Mouse (Mus musculus) testis, postnatal 14 days (tissue): ENCODE measurements around the gene Nit2.
"Not testable (repeated sequence)": the region's sequence is repeated elsewhere in the genome, so short reads cannot be mapped to it uniquely, and the experiment has no call there.

Experiments used
- DNase-seq: peaks from one replicate; pipeline ENCODE4 v3.0.0; 2021; ENCODE audit warnings: low spot score

Gene Nit2

DNA sequence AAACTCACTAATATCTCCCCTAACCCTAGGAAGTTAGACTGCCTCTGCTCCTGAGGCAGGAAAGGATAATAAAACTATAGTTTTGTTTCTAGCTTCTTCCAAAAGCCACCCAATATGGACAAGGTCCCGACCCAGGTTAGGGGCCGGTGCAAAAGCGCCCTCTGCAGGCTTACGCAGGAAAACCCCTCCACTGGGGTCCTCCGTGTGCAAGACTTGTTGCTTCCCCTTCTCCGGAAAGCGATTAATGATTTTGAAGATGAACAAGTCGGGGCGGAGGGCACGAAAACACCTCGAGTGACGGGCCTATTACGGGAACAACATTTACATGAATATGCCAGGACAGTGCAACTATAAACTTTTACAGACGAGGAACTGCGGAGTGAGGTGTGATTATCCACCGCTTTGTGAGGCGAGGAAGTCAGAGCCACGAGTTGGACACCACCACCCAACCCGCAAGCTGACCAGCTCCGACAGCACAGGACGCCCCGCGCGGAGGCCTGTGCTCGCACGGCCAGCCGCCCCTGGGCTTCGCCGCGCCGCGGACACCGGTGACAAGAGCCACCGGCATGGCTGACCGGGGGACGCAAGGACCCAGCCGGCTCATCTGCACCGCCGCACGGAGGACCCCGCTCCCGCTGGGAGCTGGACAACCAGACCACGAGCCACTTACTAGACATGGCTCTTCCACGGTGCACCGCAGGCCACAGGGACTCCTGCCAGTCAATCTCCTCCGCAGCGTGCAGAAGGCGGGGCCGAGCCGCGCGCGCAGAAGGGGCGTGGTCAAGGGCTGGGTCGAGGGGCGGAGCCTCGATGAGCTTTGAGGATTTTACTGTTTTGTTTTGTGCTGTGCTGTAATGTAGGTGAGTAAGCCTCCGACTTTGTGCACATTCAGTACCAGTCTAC lies at the start of gene Nit2:
Gene Nit2, minus strand, starts transcription at position 731 of the 903 bp plus-strand sequence.
- DNase-seq: peak; percentile 92

DNA sequence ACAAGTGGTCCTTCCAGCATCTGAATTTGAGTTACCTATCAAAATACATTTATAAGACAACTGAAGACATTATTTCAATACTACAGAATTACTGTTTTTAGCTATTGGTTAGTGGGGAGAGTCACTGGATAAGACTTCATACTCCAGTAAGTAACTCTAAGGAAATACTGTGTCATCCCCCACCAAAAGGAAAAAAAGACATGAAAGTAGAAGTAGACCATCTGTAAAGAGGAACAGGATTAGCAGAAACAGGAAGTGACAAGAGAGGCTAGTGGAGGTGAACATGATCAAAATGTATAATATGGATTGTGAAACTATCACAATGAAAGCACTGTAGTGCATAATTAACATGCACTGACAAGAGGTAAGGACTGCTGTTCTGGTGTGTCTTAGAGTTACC lies 48.8 kb upstream of the Nit2 start:
- no peak for DNase-seq

DNA sequence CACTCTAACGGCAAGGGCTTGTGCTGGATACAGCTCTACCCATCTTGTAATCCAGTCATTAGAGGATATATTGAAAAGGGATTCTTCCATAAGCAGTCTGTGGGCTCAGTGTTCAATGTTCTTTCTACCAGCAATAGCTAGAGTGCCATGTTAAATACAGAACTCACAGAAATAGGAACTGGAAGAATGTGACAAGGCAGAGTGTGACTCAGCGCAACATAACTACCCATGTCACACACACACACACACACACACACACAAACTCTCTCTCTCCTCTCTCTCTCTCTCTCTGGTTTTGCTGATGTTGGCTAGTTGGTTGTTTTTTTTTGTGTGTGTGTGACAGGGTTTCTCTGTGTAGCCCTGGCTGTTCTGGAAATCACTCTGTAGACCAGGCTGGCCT lies 43.9 kb upstream of the Nit2 start:
- DNase-seq: no peak

DNA sequence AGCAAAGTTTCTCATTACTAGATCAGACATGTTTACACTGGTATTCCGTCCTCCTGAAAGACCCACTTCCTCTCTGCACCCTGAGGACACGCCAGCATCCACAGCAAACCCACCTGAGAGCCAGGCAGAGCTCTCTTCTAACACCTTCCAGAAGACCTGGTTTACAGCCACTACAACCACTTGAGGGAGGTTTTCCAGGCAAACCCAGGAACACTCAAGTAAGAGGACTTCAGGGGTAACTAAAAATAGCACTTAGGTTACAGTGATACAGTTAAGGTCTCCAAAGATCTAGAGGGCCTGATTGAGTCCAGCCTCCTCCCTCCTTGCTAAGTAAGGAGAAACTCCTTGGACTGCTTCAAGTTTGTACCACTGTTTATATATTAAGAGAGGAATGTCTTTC lies 41.2 kb upstream of the Nit2 start:
- no peak for DNase-seq

DNA sequence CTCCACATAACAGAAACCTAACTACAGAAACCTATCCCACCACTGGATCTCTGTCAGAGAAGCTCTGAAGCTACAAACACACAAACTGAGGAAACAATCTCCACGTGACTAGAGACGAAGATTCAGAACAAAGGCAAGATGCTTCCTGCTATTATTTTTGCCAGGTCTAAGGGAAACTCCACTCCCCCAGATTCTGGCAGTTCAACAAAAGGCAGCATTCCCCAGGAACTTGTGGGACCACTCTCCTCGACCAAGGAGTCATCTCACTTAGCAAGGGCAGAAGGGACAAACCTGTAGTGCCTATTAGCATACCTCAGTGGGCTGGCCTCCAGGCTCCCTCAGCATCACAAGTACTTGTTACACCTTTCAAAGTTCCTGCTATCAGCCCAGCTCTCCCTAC lies 30.1 kb upstream of the Nit2 start:
- DNase-seq: no peak

DNA sequence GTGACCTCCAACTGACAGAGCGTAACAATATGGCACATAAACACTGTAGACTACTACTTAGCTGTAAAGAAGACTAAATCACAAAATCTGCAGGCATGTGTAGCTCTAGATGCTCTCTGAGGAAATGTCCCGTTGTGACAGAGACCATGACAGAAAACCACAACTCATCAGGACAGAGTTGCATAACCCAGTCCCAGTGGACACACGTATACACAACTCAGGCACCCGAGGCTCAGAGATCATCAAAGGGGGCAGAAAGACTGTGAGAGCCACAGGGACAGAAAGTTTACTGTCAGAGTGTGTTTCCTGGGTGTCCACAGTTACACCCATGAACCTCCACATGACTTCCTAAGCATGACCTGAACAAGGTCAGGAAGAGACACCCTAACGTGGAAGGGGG lies 29.4 kb upstream of the Nit2 start:
- DNase-seq: no peak

DNA sequence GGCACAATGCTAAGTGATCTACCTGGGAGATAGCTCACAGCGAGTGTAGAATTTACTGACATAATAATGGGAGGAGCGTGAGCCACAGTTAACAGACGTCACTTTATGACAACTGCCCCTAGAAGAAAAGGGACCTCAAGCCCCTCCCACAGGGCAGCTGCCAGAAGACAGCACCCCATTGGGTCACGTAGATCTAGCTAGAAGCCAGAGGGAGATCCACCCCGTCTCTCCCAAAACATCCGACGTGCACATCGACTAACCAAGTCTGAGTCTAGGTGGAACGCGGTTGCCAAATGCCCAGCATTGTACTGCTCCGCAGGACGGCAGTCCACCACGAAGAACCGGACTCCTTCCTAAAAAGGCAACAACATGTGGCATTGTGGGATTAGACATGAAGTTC lies 24.1 kb upstream of the Nit2 start:
- no peak for DNase-seq

DNA sequence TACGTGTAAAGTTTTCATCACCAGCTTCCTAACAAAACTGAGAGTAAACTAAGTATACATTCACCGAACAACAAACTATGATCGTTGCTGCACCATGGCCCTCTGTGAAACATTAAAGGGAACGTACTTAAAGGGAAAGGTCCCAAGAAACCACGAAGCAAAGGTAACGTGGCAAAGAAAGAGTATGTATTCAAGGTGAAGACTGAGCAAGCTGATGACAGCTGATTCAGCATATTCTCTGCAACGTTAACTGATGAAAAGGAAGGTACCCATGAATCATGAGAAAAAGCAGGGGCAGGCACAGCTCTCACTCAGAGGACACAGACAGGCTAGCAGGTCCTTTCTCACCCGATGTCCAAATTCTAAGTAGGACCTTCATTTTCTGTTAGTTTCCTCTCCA lies 23.2 kb upstream of the Nit2 start:
- no peak for DNase-seq

DNA sequence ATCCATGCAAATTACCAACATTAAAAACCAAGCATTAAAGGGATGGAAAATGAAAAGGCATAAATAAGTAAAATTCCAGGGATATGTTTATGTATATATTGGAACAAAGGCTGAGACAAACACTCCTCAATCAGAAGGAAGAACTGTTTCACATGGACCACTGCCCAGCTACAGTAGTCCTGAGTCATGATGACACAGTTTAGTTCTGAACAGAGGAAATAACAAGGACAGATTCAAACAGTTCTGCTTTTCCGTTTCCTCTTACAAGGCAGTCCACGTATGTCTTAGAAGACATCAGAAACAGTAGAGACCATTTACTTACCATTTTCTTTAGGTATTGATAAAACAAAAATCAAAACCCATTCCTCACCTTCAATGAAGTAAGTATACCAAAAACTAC lies 22.4 kb upstream of the Nit2 start:
- DNase-seq: no peak

DNA sequence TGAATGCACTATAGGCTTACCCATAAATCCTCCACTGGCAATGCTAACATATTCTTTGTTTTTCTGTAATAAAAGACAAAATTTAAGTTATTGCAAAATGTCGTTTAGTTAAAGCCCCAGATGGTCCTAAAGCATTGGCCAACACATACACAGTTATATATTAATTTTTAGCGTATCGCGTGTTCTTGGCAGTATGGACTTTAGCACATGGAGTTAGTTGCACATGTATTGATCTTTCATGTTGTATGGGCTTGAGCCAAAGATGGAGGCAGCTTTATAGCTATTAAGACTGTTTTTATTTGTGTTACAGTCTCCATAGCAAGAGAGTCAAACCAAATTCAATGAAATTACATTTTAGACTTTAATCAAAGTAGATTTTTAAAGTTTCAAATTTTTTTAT lies 19.5 kb upstream of the Nit2 start:
- no peak for DNase-seq

DNA sequence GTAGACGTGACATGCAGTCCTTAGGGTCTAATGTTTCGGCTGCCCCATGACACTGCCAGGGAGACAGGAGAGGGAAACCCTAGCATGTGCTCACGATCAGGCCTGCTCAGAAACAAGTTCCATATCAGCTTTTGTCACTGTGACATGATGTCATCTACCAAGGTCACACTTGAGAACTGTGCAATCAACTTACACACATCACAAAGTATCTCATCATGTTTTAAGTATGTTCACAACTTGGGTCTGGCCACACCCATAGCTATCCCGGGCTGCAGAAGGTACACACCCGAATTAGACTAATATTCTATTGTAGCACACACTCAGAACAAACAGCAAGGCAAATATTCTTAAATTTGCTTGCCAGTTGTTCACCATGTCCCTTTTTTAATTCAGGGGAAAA lies 14.9 kb upstream of the Nit2 start:
- no peak for DNase-seq

DNA sequence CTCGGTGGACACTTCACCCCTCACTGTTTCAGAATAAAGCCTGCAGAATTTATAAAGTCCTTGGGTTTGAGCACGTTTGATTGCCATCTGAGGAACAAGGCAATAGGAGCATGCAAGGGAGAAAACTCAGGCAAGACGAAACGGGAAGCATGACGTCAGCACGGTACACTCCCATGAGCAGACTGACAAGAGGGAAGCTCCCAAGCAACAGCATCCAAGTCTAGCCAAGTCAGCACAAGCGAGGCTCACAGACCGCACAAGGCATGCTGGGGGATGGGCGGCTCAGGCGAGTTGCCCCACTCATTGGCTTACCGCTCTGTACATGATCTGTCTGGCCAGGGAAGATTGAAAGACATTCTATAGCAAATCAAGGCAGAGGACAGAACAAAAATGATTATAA lies 14.0 kb upstream of the Nit2 start:
- DNase-seq: no peak

DNA sequence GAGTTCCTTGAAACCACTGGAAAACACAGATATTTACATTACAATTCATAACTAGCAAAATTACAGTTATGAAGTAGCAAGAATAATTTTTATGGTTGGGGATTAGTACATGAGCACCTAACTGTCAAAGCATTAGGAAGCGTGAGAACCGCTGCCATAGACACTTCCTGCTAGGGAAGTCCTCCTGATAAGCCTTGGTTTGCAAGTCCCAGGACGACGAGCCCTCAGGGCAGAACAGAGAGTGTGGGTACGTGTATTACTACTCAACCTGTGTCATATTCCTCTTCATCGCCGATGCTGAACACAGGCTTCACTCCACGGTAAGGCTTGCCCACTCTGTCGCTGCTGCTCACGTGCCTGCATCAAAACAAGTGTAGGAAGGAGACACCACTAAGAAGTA lies 10.5 kb upstream of the Nit2 start:
- no peak for DNase-seq

DNA sequence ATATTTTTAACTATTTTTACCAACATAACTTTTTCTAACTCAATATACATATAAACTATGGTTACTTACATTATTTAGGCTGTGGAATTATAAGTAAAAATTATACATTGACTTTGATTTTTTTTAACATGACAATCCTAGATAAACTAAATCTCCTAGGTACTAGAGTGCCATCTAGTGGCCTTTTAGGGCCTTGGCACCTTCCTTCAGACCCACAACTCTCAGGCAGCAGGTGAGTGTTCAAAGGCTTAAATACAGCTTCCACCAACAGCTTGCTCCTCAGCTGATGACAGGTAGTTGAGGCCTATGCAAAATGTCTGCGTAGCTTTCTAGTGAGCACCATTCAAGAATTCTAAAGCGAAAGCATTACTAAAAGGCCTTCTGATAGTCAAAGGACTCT lies 10.1 kb upstream of the Nit2 start:
- DNase-seq: no peak

DNA sequence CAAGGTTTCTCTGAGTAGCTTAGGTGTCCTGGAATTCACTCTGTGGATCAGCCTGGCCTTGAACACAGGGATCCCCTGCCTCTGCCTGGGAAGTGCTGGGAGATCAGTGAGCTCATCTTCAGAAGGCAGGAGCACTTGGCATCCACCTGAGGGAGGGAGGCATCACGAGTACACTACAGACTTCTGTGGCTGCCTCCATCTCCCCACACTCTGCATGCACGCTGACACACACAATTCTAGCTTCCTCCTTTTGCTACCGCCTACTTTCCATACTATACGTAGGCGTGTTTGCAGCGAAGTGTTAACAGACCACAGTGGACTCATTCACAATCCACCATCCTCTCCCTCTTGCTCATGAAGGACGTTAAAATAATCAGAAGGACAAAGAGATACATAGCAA lies 9.1 kb upstream of the Nit2 start:
- DNase-seq: no peak

DNA sequence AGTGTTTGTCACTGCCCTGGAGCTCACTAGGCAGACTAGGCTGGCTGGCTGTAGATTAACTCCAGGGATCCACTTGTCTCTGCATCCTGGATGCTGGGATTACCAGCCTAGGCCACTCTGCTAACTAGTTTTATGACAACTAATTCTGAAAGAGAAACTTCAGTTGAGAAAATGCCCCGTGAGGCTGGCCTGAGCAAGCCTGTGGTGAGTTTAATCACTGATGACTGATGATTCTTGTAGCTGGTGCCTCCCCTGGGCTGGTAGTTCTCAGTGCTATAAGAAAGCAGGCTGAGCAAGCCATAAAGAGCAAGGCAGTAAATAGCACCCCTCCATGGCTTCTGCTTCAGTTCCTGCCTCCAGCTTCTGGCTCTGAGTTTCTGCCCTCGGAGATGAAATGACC lies 8.6 kb upstream of the Nit2 start:
- DNase-seq: no peak

DNA sequence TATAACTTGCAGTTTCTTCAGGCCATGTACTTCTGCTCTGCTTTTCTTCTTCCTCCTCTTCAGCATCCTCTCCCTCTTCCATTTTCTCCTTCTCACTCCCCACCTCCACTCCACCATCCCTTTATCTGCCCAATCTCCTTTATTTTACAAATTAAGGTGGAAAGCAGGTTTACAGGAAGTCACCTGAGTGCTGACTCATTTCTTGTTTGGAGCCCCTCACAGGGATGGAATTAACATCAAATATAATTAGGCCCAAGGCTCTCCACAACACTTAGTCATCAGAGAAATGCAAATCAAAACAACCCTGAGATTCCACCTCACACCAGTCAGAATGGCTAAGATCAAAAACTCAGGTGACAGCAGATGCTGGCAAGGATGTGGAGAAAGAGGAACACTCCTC lies 7.3 kb upstream of the Nit2 start:
- not testable (repeated sequence) for DNase-seq

DNA sequence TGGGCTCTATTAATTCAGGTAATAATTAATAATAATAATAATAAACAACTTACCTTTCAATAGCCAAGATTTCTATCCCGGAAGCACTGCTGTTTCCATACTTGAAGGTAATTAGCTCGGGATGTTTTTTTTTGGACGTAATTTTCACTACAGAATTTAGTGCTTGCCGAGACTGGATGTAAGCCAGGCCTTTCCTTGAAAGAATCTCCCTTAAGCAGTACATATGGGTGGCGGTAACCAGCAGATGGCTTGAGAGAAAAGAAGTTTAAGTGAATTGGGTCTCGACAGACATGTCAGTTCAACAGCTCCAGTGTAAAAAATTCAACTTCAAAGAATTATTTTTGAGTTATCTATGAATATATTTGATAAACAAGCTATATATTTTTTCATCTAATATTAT lies 4.4 kb upstream of the Nit2 start:
- no peak for DNase-seq

DNA sequence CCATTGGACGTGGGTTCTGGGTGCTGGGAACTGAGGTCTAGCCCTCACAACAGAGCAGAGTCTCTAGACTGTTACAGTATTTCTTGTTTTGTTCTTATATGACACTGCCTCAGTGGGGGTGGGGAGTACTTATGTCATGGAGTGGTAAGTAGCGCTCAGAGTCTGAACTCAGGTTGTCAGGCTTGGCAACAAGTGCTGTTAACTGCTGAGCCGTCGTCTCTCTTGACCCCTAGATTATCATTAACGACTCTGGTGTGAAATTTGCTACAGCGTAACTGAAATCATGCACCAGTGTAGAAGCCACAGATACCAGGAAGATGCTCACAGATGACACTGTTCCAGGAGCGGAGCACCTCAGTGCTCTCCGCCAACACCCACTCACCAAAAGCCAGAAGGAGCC lies 4.0 kb upstream of the Nit2 start:
- no peak for DNase-seq

DNA sequence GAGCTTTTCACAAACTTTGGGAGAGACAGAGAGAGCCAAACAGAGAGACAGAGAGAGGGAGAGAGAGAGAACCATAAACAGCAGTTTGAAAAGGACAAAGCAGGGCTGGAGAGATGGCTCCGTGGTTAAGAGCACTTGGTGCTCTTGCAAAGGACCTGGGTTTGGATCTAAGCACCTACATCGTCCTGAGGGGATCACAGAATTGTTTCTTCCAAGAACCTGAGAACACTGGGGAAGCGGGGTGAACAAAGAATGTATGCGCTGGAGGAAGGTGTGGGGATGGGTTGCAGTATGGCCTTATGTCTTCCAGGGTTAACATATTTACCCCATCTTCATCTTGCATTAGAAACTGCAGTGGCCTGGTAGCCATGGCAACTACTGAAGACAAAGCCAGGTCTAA lies 1.1 kb upstream of the Nit2 start:
- no peak for DNase-seq

DNA sequence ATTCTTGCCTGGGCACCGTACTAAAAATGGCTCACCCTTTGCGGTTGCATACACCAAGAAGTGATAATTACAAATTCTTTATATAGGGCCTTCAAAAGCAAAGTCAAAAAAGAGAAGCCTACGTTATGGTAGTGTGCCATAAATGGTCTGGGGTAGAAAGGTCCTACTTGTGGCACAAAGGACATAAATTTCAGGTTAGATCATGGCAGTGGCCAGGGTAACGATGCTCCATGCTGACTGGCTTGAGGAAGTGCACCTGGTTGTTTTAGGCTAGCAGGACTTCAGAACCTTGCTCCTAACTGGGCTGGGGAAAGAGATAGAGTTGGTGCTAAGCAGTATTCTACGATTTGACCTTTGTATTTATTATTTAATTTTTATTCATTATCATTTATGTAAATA lies 372 bp upstream of the Nit2 start:
- no peak for DNase-seq

DNA sequence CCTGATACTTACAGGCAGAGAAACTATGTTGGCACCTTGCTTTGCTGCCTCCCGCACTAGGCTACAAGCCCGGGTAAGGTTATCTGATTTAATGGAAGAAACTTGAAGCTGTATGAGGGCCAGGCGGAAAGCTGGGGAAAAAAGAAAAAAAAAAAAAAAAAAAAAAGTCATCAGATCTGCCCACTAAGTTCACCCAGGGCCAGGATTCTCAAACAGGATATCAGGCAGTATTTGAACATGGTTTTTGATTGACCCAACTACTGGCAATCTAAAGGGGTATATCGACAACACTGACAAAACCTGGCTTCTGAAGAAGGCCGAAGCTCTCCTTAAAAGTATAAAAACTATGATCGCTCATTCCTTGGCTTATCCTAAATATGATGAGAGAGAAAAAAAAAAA lies 1.1 kb downstream of the Nit2 start:
- DNase-seq: no peak

DNA sequence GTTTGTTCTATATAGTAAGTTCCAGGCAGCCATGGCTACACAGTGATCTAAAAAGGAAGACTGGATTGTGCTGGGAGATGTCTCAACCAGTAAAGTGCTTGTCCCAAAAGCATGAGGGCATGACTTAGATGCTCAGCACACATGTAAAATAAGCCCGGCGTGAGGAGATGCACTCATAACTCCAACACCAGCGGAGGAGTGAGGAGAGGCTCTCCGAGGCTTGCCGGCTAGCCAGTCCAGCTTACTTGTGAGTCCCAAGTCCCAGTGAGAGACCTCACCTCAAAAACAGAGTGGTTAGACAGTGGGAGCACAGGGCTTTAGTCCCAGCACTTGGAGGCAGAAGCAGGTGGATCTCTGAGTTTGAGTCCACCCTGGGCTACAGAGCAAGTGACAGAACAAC lies 2.0 kb downstream of the Nit2 start:
- DNase-seq: no peak

DNA sequence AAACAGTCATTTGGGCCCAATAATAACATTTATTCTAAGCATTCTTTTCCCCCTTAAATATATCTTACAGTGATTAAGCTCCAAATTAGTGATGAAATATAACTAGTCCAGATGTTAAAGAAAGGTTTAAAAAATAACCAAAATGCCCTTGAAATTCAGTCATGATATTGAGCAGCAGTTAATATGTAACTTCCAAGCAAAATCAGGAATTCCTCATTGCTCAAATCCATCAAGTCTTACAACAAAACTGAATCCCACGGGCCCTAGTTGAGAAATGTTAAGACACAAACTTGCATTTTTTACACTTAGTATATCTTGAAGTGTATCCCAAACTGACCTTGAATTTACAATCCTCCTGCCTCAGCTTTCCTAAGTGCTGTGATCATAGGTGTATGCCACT lies 3.4 kb downstream of the Nit2 start:
- DNase-seq: no peak
